Mouse (Mus musculus) urinary bladder, adult 18-20 months (tissue): ENCODE data around the gene Adra1d.

Experiments used
- DNase-seq, 2 experiments: peaks; one replicate each; pipeline ENCODE4 v3.0.0; 2022; ENCODE audit warnings: low spot score in 2 of 2, mixed read lengths in 2 of 2

Gene Adra1d

GRCm38 (mm10) chr2:131541686-131542085 lies 20.4 kb downstream of the Adra1d start:
- no peak for DNase-seq

GRCm38 (mm10) chr2:131539780-131540179 lies 22.3 kb downstream of the Adra1d start:
- DNase-seq, result no peak

GRCm38 (mm10) chr2:131538341-131538740 lies 23.7 kb downstream of the Adra1d start:
- no peak for DNase-seq

- DNase-seq, result no peak
Observed at GRCm38 (mm10) chr2:131535168-131535567, 26.9 kb downstream of the Adra1d start.

GRCm38 (mm10) chr2:131531271-131531670 lies 30.8 kb downstream of the Adra1d start:
- no peak for DNase-seq

GRCm38 (mm10) chr2:131530623-131531008 lies 31.5 kb downstream of the Adra1d start:
- peak in 1 of 2 experiments; percentile 27 for DNase-seq

DNA sequence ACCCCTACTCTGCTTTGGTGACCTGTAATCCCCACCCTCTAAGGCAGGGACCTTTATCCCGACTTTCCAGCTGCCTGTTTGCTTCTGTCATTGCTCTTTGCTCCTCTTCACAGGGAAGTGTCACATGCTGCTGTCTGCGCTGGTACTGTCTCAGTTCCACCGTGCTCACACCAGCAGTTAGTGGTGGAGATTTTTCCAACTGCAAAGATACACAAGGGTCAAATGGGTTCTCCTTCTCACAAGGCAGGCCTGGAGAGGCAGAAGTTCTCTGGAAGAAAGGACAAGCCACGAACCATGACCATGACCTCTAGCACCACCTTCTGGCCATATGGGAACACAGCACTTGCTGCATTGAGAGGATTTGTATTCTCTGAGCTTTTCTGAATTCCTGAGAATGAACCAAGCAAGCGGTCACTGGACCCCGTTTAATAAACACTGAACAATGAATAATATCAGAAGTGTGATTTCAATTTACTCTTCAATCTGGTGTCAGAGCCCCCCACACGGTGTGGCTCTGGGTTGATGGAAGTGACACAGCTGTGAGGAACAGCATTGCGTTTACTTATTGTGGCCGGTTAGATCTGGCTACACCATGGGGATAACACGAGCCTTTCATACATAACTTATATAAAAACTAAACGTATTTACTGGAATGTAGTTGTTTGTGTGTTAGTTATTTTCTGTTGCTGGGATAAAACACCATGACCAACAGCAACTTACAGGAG lies 32.0 kb downstream of the Adra1d start:
- DNase-seq, result peak in 1 of 2 experiments; percentile 21

DNA sequence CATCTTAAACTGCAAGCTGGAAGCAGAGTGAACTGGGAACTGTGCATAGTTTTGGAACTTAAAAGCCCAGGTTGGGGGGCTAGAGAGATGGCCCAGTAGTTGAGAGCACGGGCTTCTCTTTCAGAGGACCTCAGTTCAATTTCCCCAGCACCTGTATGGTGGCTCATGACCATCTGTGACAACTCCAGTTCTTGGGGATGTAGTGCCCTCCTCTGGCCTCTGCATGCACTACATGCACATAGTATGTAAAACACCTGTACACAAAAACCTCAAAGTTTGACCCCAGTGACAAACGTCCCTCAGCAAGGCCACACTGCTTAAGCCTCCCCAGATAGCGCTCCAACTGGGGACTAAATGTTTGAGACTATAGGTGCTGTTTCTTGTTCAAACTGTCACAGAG lies 35.0 kb downstream of the Adra1d start:
- DNase-seq, result no peak

- DNase-seq, result no peak
Observed at GRCm38 (mm10) chr2:131520743-131521142, 41.3 kb downstream of the Adra1d start.

- no peak for DNase-seq
Observed at GRCm38 (mm10) chr2:131518790-131519189, 43.3 kb downstream of the Adra1d start.

GRCm38 (mm10) chr2:131517550-131517949 lies 44.5 kb downstream of the Adra1d start:
- no peak for DNase-seq

- DNase-seq, result no peak
Observed at GRCm38 (mm10) chr2:131514055-131514621, 47.9 kb downstream of the Adra1d start.

GRCm38 (mm10) chr2:131513477-131513876 lies 48.6 kb downstream of the Adra1d start:
- no peak for DNase-seq

- DNase-seq, result no peak
Observed at GRCm38 (mm10) chr2:131510531-131510930, 51.6 kb downstream of the Adra1d start.

DNA sequence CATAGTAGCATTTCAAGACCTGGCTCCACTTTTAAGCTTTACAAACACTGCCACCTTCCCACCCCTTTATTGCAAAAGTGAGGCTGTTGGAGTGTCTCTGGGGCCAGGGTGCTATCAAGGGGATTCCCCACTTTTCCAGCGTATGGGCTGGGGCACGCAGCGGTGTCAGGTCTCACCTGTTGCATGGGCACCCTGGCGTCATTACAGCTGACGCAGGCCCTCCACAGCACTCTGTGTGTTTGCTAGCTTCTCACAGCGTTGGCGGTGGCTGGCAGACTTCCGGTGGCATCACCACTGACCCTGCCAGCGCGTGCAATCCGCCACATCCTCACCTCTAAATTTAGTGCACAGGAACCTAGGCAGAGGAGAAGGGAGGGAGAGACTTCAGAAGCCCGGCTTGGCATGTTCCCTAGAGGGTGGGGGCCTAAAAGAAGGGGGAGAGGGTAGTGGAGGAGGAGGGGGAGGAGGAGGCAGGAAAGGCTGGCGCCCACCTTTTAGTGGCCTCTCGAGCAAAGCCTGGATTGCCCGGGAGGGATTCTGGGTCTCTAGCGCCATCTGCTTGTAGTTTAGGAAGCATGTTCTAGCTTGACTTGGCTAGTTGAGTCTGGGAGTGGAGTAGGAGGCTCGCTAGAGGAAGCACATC lies 52.3 kb downstream of the Adra1d start:
- DNase-seq, result peak; percentile 27 to 28

- DNase-seq, result no peak
Observed at GRCm38 (mm10) chr2:131508501-131508900, 53.6 kb downstream of the Adra1d start.

- DNase-seq, result no peak
Observed at GRCm38 (mm10) chr2:131506358-131506757, 55.7 kb downstream of the Adra1d start.

DNA sequence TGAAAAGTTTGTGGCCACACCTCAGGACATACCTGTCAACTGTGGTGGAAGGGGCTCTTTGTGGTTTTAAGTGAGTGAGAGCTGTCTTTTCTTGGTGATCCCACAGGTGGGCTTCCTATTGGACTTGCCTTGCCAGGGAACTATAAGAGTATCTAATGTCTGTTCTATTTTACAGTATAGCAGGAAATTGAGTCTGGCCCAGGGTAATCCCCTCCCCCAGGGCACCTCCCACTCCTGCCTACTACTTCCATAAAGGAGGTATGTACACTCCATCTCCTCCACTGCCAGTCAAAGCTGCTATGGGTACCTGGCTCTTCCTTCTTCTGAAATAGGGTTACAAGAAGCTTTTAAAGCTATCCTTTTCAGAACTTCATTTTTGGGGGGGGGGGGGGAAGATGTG lies 56.7 kb downstream of the Adra1d start:
- DNase-seq, result no peak

- DNase-seq, result no peak
Observed at GRCm38 (mm10) chr2:131502561-131502960, 59.5 kb downstream of the Adra1d start.

DNA sequence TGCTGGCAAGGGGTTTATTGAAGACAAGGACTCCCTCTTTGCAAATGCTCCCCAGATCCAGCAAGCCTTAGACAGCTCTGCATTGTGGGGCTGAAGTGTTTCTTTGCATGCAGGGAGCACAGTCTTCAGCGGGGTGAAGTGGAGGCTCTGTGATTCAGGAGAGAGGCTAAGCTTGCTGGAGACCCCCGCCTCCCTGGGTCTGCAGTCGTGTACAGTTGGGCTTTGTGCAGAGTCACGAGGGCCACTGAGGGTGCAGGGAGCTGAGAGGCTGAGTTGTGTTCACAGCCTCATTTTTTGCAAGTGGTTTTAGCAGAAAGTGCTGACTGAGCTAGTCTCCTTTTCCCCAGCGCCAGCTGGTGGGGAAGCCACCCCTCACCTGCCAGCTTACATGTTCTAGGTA lies 60.2 kb downstream of the Adra1d start:
- no peak for DNase-seq

DNA sequence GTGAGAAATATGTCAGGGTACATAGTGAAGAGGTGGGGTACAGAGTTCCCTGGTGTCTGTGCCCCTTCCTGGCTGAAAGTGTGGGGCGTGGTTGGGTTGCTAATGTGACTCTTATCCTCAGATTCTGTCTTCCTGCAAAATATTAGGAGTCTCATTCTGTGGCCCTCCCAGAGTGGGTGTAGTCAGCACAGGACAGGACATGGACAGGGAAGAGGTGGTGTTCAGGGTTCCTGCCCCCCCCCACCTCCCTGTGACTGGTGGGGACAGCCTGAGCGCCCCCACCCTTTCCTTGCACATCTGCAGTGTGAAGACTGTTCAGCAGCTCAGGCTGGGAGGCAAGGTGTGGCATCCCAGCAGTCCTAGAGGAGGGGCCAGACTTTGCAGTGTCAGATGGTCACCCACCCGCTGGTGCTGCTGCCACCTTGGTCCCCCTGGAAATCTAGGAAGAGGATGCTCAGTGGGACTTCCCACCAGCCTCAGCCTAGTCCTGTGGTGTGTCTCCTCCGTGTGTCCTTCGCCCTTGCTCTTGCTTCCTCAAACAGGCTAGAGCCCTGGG lies 62.7 kb downstream of the Adra1d start:
- DNase-seq, result no peak

DNA sequence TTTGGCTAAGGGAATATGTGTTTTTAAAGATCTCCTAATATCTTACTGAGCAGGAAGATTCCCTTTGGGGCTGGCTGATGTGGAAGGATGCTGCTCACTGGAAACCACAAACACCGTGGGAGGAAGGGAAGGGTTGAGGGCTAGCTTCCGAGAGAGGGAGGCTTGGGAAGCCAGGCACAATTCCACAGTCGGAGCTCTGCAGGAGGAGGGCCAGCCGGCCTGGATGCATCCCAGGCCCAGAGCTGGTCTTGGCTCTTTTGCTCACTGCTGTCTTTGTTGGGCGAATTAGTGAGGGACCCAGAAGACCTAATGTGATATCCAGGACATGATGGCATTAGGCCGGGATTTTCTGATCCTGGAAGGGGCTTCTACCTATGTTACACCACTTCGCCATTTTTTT lies 63.9 kb downstream of the Adra1d start:
- no peak for DNase-seq
